Mouse (Mus musculus) ES-Bruce4 (cell line): ENCODE results near the gene Tnk1. TPM values are rescaled to one million over a fixed set of nuclear protein-coding genes. Genes with fewer than 3 reads are reported as not detected.

Experiments used
- H3K27ac ChIP-seq: 2 replicates; pipeline ENCODE4 v1.5.1; 2012; ENCODE audit warnings: low read length, inconsistent platforms; ENCODE audit not compliant: insufficient read depth
- H3K27me3 ChIP-seq: 2 replicates; pipeline ENCODE4 v1.6.1; 2012; ENCODE audit warnings: mild to moderate bottlenecking, low read length, inconsistent platforms; ENCODE audit not compliant: control insufficient read depth, poor library complexity, insufficient read depth, severe bottlenecking
- H3K36me3 ChIP-seq: 2 replicates; pipeline ENCODE4 v1.6.1; 2012; ENCODE audit warnings: inconsistent platforms, mild to moderate bottlenecking, low read length, moderate library complexity; ENCODE audit not compliant: control insufficient read depth, poor library complexity, insufficient read depth, severe bottlenecking
- H3K4me1 ChIP-seq: one replicate; pipeline ENCODE4 v1.8.1; 2011; ENCODE audit warnings: low read length; ENCODE audit not compliant: control insufficient read depth, insufficient read depth
- H3K4me3 ChIP-seq: 2 replicates; pipeline ENCODE4 v1.5.1; 2011; ENCODE audit warnings: low read depth, mild to moderate bottlenecking, low read length
- H3K9ac ChIP-seq: 2 replicates; pipeline ENCODE4 v1.6.1; 2012; ENCODE audit warnings: low read depth, mild to moderate bottlenecking, inconsistent platforms; ENCODE audit not compliant: poor library complexity, severe bottlenecking
- H3K9me3 ChIP-seq: replicated peaks from 2 replicates; pipeline ENCODE4 v1.6.1; 2012; ENCODE audit warnings: mild to moderate bottlenecking, low read length, inconsistent platforms; ENCODE audit not compliant: control insufficient read depth, poor library complexity, insufficient read depth, severe bottlenecking
- CTCF ChIP-seq: IDR thresholded peaks from one replicate; pipeline ENCODE4 v1.8.1; 2011; ENCODE audit warnings: low read depth, low read length
- EP300 ChIP-seq: IDR thresholded peaks from 2 replicates; pipeline ENCODE4 v1.6.1; 2011; ENCODE audit warnings: low read depth, low read length; ENCODE audit not compliant: insufficient read depth
- POLR2A ChIP-seq: IDR thresholded peaks from one replicate; pipeline ENCODE4 v1.8.1; 2011; ENCODE audit warnings: low read length; ENCODE audit not compliant: insufficient read depth
- polyA plus RNA-seq: library from polyadenylated mRNA; stranded (reverse); fragments of >200 nt; gene quantifications from 2 replicates; pipeline ENCODE4 v1.2.4, GENCODE M21; 2011; ENCODE audit warnings: low read depth; ENCODE audit not compliant: missing spikeins, insufficient read depth, insufficient read length

The Tnk1 gene
- polyA plus RNA-seq, 1 experiment: 15.6 TPM

- Histone ChIP-seq H3K9ac (no peak overlapping the region), H3K36me3 (peaks cover 14% of the 10 kb centered on the region), H3K27ac (no peak overlapping the region), H3K9me3 (no peaks in the 10 kb centered on the region), H3K4me3 (no peak overlapping the region), H3K27me3 (no peaks in the 10 kb centered on the region), H3K4me1 (peaks cover 2% of the 10 kb centered on the region)
- no peak for TF ChIP-seq POLR2A
These were observed 7.8 kb downstream of the Tnk1 start for GRCm38 (mm10) chr11:69850754-69851153.

GRCm38 (mm10) chr11:69849884-69850283 is 8.6 kb downstream of the Tnk1 start:
- peaks cover 4% of the 10 kb centered on the region for H3K4me1 ChIP-seq
- no peaks in the 10 kb centered on the region for H3K9me3 ChIP-seq
- TF ChIP-seq EP300 (no peak), CTCF (no peak)
- no peaks in the 10 kb centered on the region for H3K27me3 ChIP-seq
- no peak overlapping the region for H3K27ac ChIP-seq
- no peak overlapping the region for H3K4me3 ChIP-seq
- no peak overlapping the region for H3K9ac ChIP-seq
- peaks cover 14% of the 10 kb centered on the region for H3K36me3 ChIP-seq

- TF ChIP-seq CTCF (no peak), EP300 (no peak), POLR2A (no peak)
- Histone ChIP-seq H3K36me3 (peaks cover 14% of the 10 kb centered on the region), H3K9ac (no peak overlapping the region), H3K27ac (no peak overlapping the region), H3K4me1 (peaks cover 4% of the 10 kb centered on the region), H3K4me3 (no peak overlapping the region), H3K9me3 (no peaks in the 10 kb centered on the region), H3K27me3 (no peaks in the 10 kb centered on the region)
These were observed 9.4 kb downstream of the Tnk1 start for GRCm38 (mm10) chr11:69849128-69849527.

GRCm38 (mm10) chr11:69848021-69848420 is 10.5 kb downstream of the Tnk1 start:
- Histone ChIP-seq H3K9ac (0 out of 2 replicates have a peak overlapping the region, but pooled peaks have one; percentile 48), H3K4me3 (peak overlapping the region; percentile 76; the same call in 1 of the 2 replicates), H3K27ac (no peak overlapping the region), H3K36me3 (peaks cover 14% of the 10 kb centered on the region), H3K4me1 (peaks cover 4% of the 10 kb centered on the region), H3K27me3 (no peaks in the 10 kb centered on the region), H3K9me3 (no peaks in the 10 kb centered on the region)
- no peak for TF ChIP-seq EP300
- TF ChIP-seq POLR2A: no peak
- no peak for TF ChIP-seq CTCF

GRCm38 (mm10) chr11:69846738-69847688 is 11.5 kb downstream of the Tnk1 start:
- H3K4me3 ChIP-seq: peak overlapping the region; percentile 76
- H3K4me1 ChIP-seq: peaks cover 4% of the 10 kb centered on the region
- no peak overlapping the region for H3K27ac ChIP-seq
- H3K9me3 ChIP-seq: no peaks in the 10 kb centered on the region
- H3K27me3 ChIP-seq: no peaks in the 10 kb centered on the region
- H3K9ac ChIP-seq: peak overlapping the region; percentile 48
- H3K36me3 ChIP-seq: peaks cover 14% of the 10 kb centered on the region
- no peak for TF ChIP-seq EP300
- TF ChIP-seq POLR2A: no peak
- no peak for TF ChIP-seq CTCF

- Histone ChIP-seq H3K27ac (peak within 1 kb of the TSS; percentile 59), H3K4me1 (peaks cover 4% of the 10 kb centered on the region), H3K9me3 (no peaks in the 10 kb centered on the region), H3K9ac (peak within 1 kb of the TSS; percentile 48), H3K36me3 (peaks cover 7% of the 10 kb centered on the region), H3K4me3 (peak within 1 kb of the TSS; percentile 80), H3K27me3 (no peaks in the 10 kb centered on the region)
- TF ChIP-seq POLR2A (peak; percentile 86), CTCF (no peak)
These were observed 12.3 kb downstream of the Tnk1 start, which contains the start of gene Plscr3 for GRCm38 (mm10) chr11:69846198-69846680. Gene Plscr3, plus strand, starts transcription at chr11:69846376.
